8 mouse cellular contexts compared by ENCODE assay signal in genomic region chr4:83485735-83486116, GRCm38 (mm10). TPM values are rescaled to one million over a fixed set of nuclear protein-coding genes. Genes with fewer than 3 reads are reported as not detected.
DNase-seq lines count a peak whose midpoint lies in the region; ATAC-seq and TF ChIP-seq lines count a peak whose summit lies in the region.

No protein-coding gene starts in this region.

- TF ChIP-seq POLR2A in cortical plate, adult 2 months (IDR thresholded peaks at IDR 0.05; ENCODE audit: extremely low read depth, insufficient read depth, low read length), result no peak

- peak; percentile 82 for ATAC-seq in activated CD4-positive, CD25-positive, alpha-beta regulatory T cell, adult 4 months
- peak; percentile 79 for ATAC-seq in inflammation-experienced regulatory T-cells, adult 6 months
- ATAC-seq in megakaryocyte-erythroid progenitor cell, adult 5-6 weeks (replicated peaks; ENCODE audit: low FRiP score, low TSS enrichment, poor library complexity, severe bottlenecking), result peak; percentile 92

- intact Hi-C loops in left cerebral cortex, postnatal 10 days (cut with DNase I), result loop anchor here (5.0 kb wide), 1 partner anchor 82 kb away; no protein-coding TSS in a partner anchor

- peaks cover 5% of the 10 kb centered on the region for H3K4me1 ChIP-seq in cortical plate, adult 2 months (ENCODE audit: control insufficient read depth, insufficient read depth, low read length)

- TF ChIP-seq CTCF in cortical plate, adult 2 months (IDR thresholded peaks at IDR 0.05; ENCODE audit: extremely low read depth, insufficient read depth, low read length), result peak; percentile 44

- peak; percentile 84 for DNase-seq in gastrocnemius, postnatal 10 days
- DNase-seq in left cerebral cortex, postnatal 10 days (ENCODE audit: extremely low spot score in 1 of 2, low spot score in 2 of 2), result peak; percentile 76 to 95
- DNase-seq in right cerebral cortex, postnatal 25 days, result peak; percentile 86
- peak; percentile 75 to 85 for DNase-seq in urinary bladder, postnatal 4 days (ENCODE audit: low spot score in 2 of 2)

- H3K4me3 ChIP-seq in cortical plate, adult 2 months (ENCODE audit: insufficient read depth, low read length), result peak overlapping the region; percentile 90

- peak overlapping the region; percentile 100 for H3K27ac ChIP-seq in cortical plate, adult 2 months (ENCODE audit: insufficient read depth, low read length)

RNA-seq across cellular contexts. Expression of gene Psip1, which starts 0.5 kb away (rescaled TPM):
- polyA plus RNA-seq in activated CD4-positive, CD25-positive, alpha-beta regulatory T cell, adult 4 months (2017; shearing (Covaris generic)), result 10 to 100 TPM; 57.4 to 63.3 TPM
- polyA plus RNA-seq in cortical plate, adult 2 months (2012; rRNA removed), result 179 and 187 TPM in 2 replicates
- 10 to 100 TPM; 31.8 to 37.5 TPM for total RNA-seq in gastrocnemius, postnatal 10 days (2021)
- 10 to 100 TPM; 64.5 to 71.5 (median 67.4) TPM for polyA plus RNA-seq in inflammation-experienced regulatory T-cells, adult 6 months (2017; shearing (Covaris generic))
- total RNA-seq in left cerebral cortex, postnatal 10 days (2021), result 100 to 1,000 TPM; 218 to 224 TPM
- total RNA-seq in megakaryocyte-erythroid progenitor cell, adult 5-6 weeks (2014; fragmentation: Nextera tagmentation), result 189 and 197 TPM in 2 replicates
- 355 and 428 TPM in 2 replicates for total RNA-seq in megakaryocyte-erythroid progenitor cell, adult 5-6 weeks (2017)

RNA-seq across cellular contexts. Expression of gene Ccdc171, which starts 39.6 kb away (rescaled TPM):
- 10 to 100 TPM; 10.7 to 13.4 TPM for polyA plus RNA-seq in activated CD4-positive, CD25-positive, alpha-beta regulatory T cell, adult 4 months (2017; shearing (Covaris generic))
- 4.1 and 4.2 TPM in 2 replicates for polyA plus RNA-seq in cortical plate, adult 2 months (2012; rRNA removed)
- 1 to 10 TPM; 1.0 to 1.2 TPM for total RNA-seq in gastrocnemius, postnatal 10 days (2021)
- polyA plus RNA-seq in inflammation-experienced regulatory T-cells, adult 6 months (2017; shearing (Covaris generic)), result 10 to 100 TPM in 2 of 3 experiments, 1 to 10 TPM in 1; 6.4 to 15.4 (median 14.2) TPM
- total RNA-seq in left cerebral cortex, postnatal 10 days (2021), result 1 to 10 TPM; 2.4 to 2.5 TPM
- 24.1 and 27.3 TPM in 2 replicates for total RNA-seq in megakaryocyte-erythroid progenitor cell, adult 5-6 weeks (2014; fragmentation: Nextera tagmentation)
- total RNA-seq in megakaryocyte-erythroid progenitor cell, adult 5-6 weeks (2017), result 22.4 and 28.7 TPM in 2 replicates

Comparison
In these comparisons a context has a peak if more than half of its experiments do, and no peak if none do; other contexts are left out.
1. Peak in every context shown above with its lines: DNase-seq, ATAC-seq, H3K4me3 ChIP-seq and H3K27ac ChIP-seq.
2. RNA of gene Psip1, which starts 0.5 kb away (total RNA-seq): 189 to 428 TPM in megakaryocyte-erythroid progenitor cell, adult 5-6 weeks and 218 to 224 TPM in left cerebral cortex, postnatal 10 days; 31.8 to 37.5 TPM in gastrocnemius, postnatal 10 days; every median in the first group is over 4 times any median in the second.
3. RNA of gene Ccdc171, which starts 39.6 kb away (total RNA-seq): 22.4 to 28.7 TPM in megakaryocyte-erythroid progenitor cell, adult 5-6 weeks; 2.4 to 2.5 TPM in left cerebral cortex, postnatal 10 days and 1.0 to 1.2 TPM in gastrocnemius, postnatal 10 days; every median in the first group is over 4 times any median in the second.